Mouse (Mus musculus) frontal cortex, adult 2 months (tissue): ENCODE results near the gene Cacna1s. TPM values are rescaled to one million over a fixed set of nuclear protein-coding genes. Genes with fewer than 3 reads are reported as not detected.

Experiments
- DNase-seq, 2 experiments: peaks; one replicate each; pipeline ENCODE4 v3.0.0; 2022; ENCODE audit warnings: low spot score in 1 of 2; ENCODE audit errors: extremely low spot score in 1 of 2
- polyA plus RNA-seq: library from polyadenylated mRNA; depleted of rRNA; stranded (reverse); fragments of >200 nt; gene quantifications from 2 replicates; pipeline ENCODE4 v1.2.3, GENCODE M21; 2012; rRNA removed

Gene Cacna1s
- 4.5 and 5.6 TPM in 2 replicates for polyA plus RNA-seq

GRCm38 (mm10) chr1:136052547-136052946 is at the start of gene Cacna1s:
Gene Cacna1s (plus strand): TSS chr1:136052750.
- DNase-seq: no peak

DNA sequence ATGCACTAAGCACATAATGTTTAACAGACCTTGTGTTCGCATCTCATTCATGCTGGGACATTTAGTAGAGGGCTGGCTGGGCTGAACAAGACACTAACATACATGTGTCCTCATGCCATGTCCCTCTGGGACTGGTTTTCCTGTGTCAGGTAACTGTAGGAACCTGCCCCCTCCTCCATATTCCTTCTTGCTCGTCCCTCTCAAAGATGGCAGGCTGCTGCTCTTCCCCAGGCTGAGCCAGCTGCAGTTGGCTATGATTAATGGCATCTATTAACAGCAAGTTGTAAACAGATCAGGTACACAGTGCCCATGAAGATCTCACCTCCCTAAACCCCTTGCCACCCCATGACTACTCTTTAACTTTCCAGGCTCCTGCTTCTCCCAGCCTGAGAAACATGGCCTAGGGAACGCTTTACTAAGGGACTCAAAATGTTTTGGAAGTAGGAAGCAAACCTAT is 46.2 kb upstream of the Cacna1s start, which contains the start of gene Igfn1:
Igfn1 (minus strand) TSS at position 51 of the 457 bp plus-strand sequence.
- DNase-seq: no peak

GRCm38 (mm10) chr1:136007211-136008158 is 45.1 kb upstream of the Cacna1s start, which contains the start of gene Tmem9:
Gene Tmem9 (plus strand): TSS chr1:136008150.
- peak; percentile 20 to 61 for DNase-seq

DNA sequence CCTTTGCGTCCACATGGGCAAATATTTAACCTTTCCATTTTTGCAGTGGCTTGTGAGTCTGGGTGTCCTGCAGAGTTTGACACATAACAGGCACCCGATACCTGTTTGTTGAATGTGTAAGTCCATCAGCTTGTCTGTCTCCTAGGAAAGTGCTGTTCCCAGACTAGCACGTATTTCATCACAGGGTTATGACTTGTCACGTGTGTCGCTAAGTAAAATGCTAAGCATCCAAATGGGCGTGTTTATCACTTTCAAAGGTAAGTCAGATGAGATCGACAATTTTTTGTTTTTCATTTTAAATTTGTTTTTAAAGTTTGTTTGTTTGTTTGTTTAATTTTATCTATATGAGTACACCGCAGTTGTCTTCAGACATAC is 44.4 kb upstream of the Cacna1s start:
- no peak for DNase-seq

- no peak for DNase-seq
These were observed 42.3 kb upstream of the Cacna1s start for GRCm38 (mm10) chr1:136010247-136010646.

GRCm38 (mm10) chr1:136013513-136013912 is 39.0 kb upstream of the Cacna1s start:
- DNase-seq: no peak

DNA sequence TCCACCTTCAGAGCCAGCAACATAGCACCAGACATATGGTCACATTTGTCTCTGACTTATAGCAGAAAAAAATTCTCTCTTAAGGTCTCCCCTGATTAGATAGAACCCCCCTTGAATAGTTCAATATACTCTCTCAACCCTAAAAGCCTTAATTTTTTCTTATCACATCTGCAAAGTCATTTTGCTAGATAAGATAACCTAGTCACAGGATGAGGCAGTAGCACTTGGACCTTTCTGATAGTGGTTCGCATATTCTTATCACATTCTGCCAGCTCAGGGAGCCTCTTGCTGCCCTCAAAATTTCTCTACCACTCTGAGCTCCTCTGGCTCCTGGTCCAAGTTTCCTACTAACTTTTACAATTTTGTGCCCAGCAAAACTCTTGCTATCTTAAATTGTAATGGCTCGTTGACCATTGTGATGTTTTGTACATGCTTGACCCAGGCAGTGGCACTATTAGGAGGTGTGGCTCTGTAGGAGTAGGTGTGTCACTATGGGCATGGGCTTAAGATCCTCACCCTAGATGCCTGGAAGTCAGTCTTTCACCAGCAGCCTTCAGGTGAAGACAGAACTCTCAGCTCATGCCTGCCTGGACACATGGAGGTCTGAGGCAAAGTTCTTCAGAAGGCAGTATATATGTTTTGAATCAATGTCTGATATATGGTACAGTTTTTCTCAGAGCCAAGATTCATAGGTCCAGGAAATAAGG is 37.6 kb upstream of the Cacna1s start:
- no peak for DNase-seq

DNA sequence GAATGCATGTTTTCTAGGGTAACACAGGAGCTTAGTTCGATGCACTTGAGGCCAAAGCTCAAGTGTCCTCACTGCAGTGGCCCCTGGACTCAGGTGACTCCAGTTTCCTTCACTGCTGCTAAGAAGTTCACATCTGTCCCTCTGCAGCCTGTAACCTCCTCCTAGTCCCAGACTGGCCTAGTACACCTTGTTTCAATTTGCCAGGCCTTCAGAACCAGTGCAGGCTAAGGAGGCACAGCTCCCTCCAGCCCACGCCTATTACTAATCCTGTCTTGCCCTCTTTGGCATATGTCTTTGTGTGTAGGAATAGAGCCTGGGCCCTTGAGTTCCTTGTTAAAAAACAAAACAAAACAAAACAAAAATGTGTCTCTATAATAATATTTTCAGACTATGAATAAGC is 35.2 kb upstream of the Cacna1s start:
- DNase-seq: no peak

- DNase-seq: peak; percentile 92 to 96
These were observed 34.6 kb upstream of the Cacna1s start for GRCm38 (mm10) chr1:136017907-136018313.

- no peak for DNase-seq
These were observed 34.0 kb upstream of the Cacna1s start for GRCm38 (mm10) chr1:136018390-136019189.

GRCm38 (mm10) chr1:136030201-136030600 is 22.3 kb upstream of the Cacna1s start:
- DNase-seq: no peak

DNA sequence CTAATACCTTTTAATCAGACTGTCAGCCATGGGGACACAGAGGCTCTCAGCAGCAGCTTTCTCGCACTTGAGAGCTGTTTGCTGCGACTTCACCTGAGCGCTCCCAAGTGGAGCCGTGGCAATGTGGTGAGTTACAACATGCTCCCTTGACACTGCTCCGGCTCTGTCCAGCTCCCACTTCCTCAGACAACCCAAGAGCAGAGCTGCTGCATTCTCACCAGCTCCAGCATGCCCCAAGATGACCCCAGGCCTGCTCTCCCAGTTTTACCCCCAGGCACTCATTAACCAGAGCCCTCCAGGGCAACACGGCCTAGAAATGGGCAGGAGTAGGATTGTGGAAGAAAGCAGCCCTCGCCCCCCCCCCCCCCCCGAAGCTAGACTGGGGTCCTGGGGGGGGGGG is 20.9 kb upstream of the Cacna1s start:
- no peak for DNase-seq

- no peak for DNase-seq
These were observed 19.6 kb upstream of the Cacna1s start for GRCm38 (mm10) chr1:136032961-136033360.

- DNase-seq: peak in 1 of 2 experiments; percentile 72
These were observed 13.6 kb upstream of the Cacna1s start for GRCm38 (mm10) chr1:136038746-136039538.

- no peak for DNase-seq
These were observed 12.1 kb upstream of the Cacna1s start for GRCm38 (mm10) chr1:136040452-136040851.

GRCm38 (mm10) chr1:136040874-136041273 is 11.7 kb upstream of the Cacna1s start:
- no peak for DNase-seq

DNA sequence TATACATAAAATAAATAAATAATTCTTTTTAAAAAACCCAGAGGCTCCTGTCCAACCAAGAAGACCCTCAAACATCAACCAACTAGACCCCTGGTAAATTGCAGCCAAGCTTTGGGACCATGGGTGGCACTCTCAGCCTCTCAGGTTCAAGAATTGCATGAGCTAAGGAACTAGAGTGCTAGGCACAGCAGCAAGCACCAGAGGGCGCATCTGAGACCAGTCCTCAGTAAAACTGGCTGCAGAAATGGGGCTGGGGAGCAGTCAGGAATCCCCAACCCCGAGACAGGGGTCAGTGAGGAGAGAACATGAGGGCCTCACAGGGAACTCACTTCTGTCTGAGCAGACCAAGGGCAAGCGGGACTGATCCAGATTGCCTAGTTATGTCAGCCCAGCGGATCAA is 6.8 kb upstream of the Cacna1s start:
- DNase-seq: peak in 1 of 2 experiments; percentile 79

GRCm38 (mm10) chr1:136047432-136047831 is 5.1 kb upstream of the Cacna1s start:
- DNase-seq: peak in 1 of 2 experiments; percentile 58

- DNase-seq: no peak
These were observed 4.7 kb upstream of the Cacna1s start for GRCm38 (mm10) chr1:136047894-136048293.
